In genomic region chr10:60349056-60349455, GRCm38 (mm10) we compare ENCODE assay signal across 10 mouse cellular contexts. TPM values are rescaled to one million over a fixed set of nuclear protein-coding genes. Genes with fewer than 3 reads are reported as not detected.
DNase-seq lines count a peak whose midpoint lies in the region; ATAC-seq and TF ChIP-seq lines count a peak whose summit lies in the region.
"Had no signal": no experiment of that assay in that cellular context is flagged by ENCODE, and none has a peak within 500 bp of the region (broad histone marks: within the 10 kb centered on the region; RNA-seq: fewer than 3 reads in every experiment).

No protein-coding gene starts in this region.

- TF ChIP-seq CTCF in gastrocnemius, adult 2 months (IDR thresholded peaks at IDR 0.05), result no peak
- no peak for TF ChIP-seq CTCF in bone marrow macrophage, adult 2 months (IDR thresholded peaks at IDR 0.05; ENCODE audit: low read depth, low read length)
- TF ChIP-seq CTCF in stomach, postnatal 0 days (IDR thresholded peaks at IDR 0.05; ENCODE audit: low read depth), result no peak

- intact Hi-C loops in gastrocnemius, adult 2 months (cut with DNase I), result loop anchor here (5.0 kb wide), 2 partner anchors 33 to 58 kb away; no protein-coding TSS in a partner anchor
- intact Hi-C loops in heart, postnatal 14 days (cut with DNase I), result loop anchor here (5.0 kb wide), 2 partner anchors 38 to 42 kb away; no protein-coding TSS in a partner anchor

- no peak overlapping the region for H3K9ac ChIP-seq in stomach, postnatal 0 days (ENCODE audit: low read length)
- H3K9ac ChIP-seq: hindbrain, embryonic 15.5 days had no signal

- ATAC-seq in stomach, postnatal 0 days (ENCODE audit: low FRiP score, low TSS enrichment), result peak; percentile 18; the same call in 1 of the 2 replicates

- H3K4me3 ChIP-seq in gastrocnemius, adult 2 months, result peak overlapping the region; percentile 78
- H3K4me3 ChIP-seq in bone marrow macrophage, adult 2 months (ENCODE audit: insufficient read depth, low read length), result peak overlapping the region; percentile 72
- no peak overlapping the region for H3K4me3 ChIP-seq in stomach, postnatal 0 days (ENCODE audit: low read depth, low read length)
- H3K4me3 ChIP-seq: hindbrain, embryonic 15.5 days had no signal

- H3K27me3 ChIP-seq in stomach, postnatal 0 days (ENCODE audit: control insufficient read depth, insufficient read depth, low read length), result no peaks in the 10 kb centered on the region

- TF ChIP-seq POLR2A in bone marrow macrophage, adult 2 months (IDR thresholded peaks at IDR 0.05; ENCODE audit: borderline replicate concordance, low read depth, low read length), result no peak

- H3K27ac ChIP-seq in gastrocnemius, adult 2 months, result peak overlapping the region; percentile 92
- peak overlapping the region; percentile 95 for H3K27ac ChIP-seq in bone marrow macrophage, adult 2 months (ENCODE audit: insufficient read depth, low read depth, low read length)
- H3K27ac ChIP-seq in stomach, postnatal 0 days (replicated peaks), result peak overlapping the region; percentile 86
- H3K27ac ChIP-seq: hindbrain, embryonic 15.5 days had no signal

- H3K4me2 ChIP-seq in stomach, postnatal 0 days (replicated peaks; ENCODE audit: low read depth), result peak overlapping the region; percentile 69; the same call in 1 of the 2 replicates

- peak; percentile 79 for DNase-seq in gastrocnemius, adult 2 months
- no peak for DNase-seq in gastrocnemius, postnatal 10 days
- peak; percentile 56 to 63 for DNase-seq in heart, postnatal 14 days
- DNase-seq in lung, adult 18-20 months, result peak; percentile 87 to 90
- DNase-seq in stomach, postnatal 0 days (ENCODE audit: low spot score), result peak; percentile 31
- DNase-seq in layer of hippocampus, adult 9-10 months (ENCODE audit: low spot score), result no peak
- no peak for DNase-seq in ovary, postnatal 14 days (ENCODE audit: low spot score)

- no peaks in the 10 kb centered on the region for H3K9me3 ChIP-seq in stomach, postnatal 0 days (ENCODE audit: control insufficient read depth, low read length)
- H3K9me3 ChIP-seq: hindbrain, embryonic 15.5 days had no signal

- peaks cover 47% of the 10 kb centered on the region for H3K4me1 ChIP-seq in bone marrow macrophage, adult 2 months (ENCODE audit: control insufficient read depth, insufficient read depth, low read length)
- peaks cover 9% of the 10 kb centered on the region for H3K4me1 ChIP-seq in stomach, postnatal 0 days (replicated peaks; ENCODE audit: control insufficient read depth, insufficient read depth)

- TF ChIP-seq EP300 in stomach, postnatal 0 days (optimal IDR thresholded peaks at IDR 0.05), result no peak

- H3K36me3 ChIP-seq in stomach, postnatal 0 days (ENCODE audit: control insufficient read depth, insufficient read depth, low read length), result no peaks in the 10 kb centered on the region
- H3K36me3 ChIP-seq: hindbrain, embryonic 15.5 days had no signal

- WGBS in stomach, postnatal 0 days, result 37% methylated on average over 6 of the region's 6 CpGs

RNA-seq across cellular contexts. Expression of gene Vsir, which starts 2.4 kb away (rescaled TPM):
- total RNA-seq in gastrocnemius, adult 2 months (2021), result 1 to 10 TPM; 6.2 to 6.4 TPM
- 10 to 100 TPM; 16.2 to 18.4 TPM for total RNA-seq in gastrocnemius, postnatal 10 days (2021)
- 536 and 666 TPM in 2 replicates for polyA plus RNA-seq in bone marrow macrophage, adult 2 months (2012; ENCODE audit: insufficient read depth, insufficient read length, missing spikeins)
- total RNA-seq in heart, postnatal 14 days (2021), result 10 to 100 TPM; 22.6 to 24.4 TPM
- 4.2 and 4.3 TPM in 2 replicates for polyA plus RNA-seq in stomach, postnatal 0 days (2015; fragmentation: Nextera tagmentation; extraction: Ambion mirVana)

RNA-seq across cellular contexts. Expression of gene Gm17455, which starts 50.5 kb away (rescaled TPM):
- total RNA-seq in gastrocnemius, adult 2 months (2021), result under 1 TPM in 1 of 2 experiments, not detected in 1; 0.31 TPM
- total RNA-seq in gastrocnemius, postnatal 10 days (2021), result not detected
- polyA plus RNA-seq in bone marrow macrophage, adult 2 months (2012; ENCODE audit: insufficient read depth, insufficient read length, missing spikeins), result not detected in 2 replicates
- not detected for total RNA-seq in heart, postnatal 14 days (2021)
- polyA plus RNA-seq in stomach, postnatal 0 days (2015; fragmentation: Nextera tagmentation; extraction: Ambion mirVana), result 0.74 and 1.0 TPM in 2 replicates
- polyA plus RNA-seq: testis, adult 2 months had no signal

Comparison
In these comparisons a context has a peak if more than half of its experiments do, and no peak if none do; other contexts are left out.
1. DNase-seq: peak in gastrocnemius, adult 2 months (single experiment), heart, postnatal 14 days (2 of 2), lung, adult 18-20 months (2 of 2) and stomach, postnatal 0 days (single experiment); none in gastrocnemius, postnatal 10 days (single experiment), layer of hippocampus, adult 9-10 months (single experiment) and ovary, postnatal 14 days (single experiment).
2. Peak in every context shown above with its lines, with median percentiles within 50 percentile points of each other: H3K27ac ChIP-seq.